Mouse (Mus musculus): Measurements from ENCODE around the gene Eif3k.

GRCm38 (mm10) chr7:28966181-28966580, 15.5 kb downstream of the Eif3k start:
- TF ChIP-seq POLR2A (IDR thresholded peaks at IDR 0.05; ENCODE audit: low read depth, low read length) = no peak
- TF ChIP-seq CTCF (conservative IDR thresholded peaks at IDR 0.05; ENCODE audit: insufficient read depth, insufficient read length, low read depth, low read length) = no peak

Measured in kidney, adult 2 months (tissue).